Mouse (Mus musculus): Measurements from ENCODE around the gene Sfxn5. TPM values are rescaled to one million over a fixed set of nuclear protein-coding genes. Genes with fewer than 3 reads are reported as not detected.

The Sfxn5 gene
- polyA plus RNA-seq, 1 experiment from 2014 or later: 7.7 TPM

DNA sequence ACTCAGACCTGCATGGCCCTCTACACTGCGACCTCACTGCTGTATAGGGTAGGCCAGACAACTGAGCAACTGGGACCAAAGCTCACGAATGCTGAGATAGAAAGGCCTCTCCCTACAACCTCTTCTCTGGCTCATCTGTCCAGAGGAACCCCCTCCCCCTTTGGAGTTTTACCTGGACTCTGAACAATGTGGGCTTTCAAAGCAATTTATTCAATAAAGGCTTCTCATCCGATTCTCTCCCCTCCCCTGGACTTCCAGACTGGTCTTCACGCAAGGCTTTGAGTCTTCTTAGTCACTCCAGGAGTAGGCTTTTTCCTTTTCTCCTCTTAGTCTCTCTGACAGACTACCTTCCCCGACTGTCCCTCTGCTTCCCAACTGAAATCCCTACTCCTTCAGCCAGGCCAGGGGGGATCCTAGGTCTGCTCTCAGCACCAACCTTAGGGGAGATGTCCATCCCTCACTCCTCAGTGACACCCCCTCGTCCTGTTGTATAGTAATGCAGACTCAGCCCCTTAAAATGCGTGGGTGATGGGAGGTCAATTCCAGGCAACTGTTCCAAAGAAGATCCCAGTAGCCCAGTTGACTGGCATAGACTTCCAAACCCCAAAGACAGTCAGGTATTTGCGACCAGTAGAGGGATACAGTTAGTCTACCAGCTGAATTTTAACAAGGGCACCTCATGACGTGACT lies 141.3 kb downstream of the Sfxn5 start:
- 22% methylated on average over 9 of the region's 9 CpGs for WGBS
- ATAC-seq (ENCODE audit: borderline replicate concordance, extremely low read depth, low FRiP score, low TSS enrichment): no peak
- H3K27me3 ChIP-seq: peaks cover 93% of the 10 kb centered on the region
- H3K27ac ChIP-seq: no peak overlapping the region
- no peak overlapping the region for H3K9ac ChIP-seq
- H3K9me3 ChIP-seq: no peaks in the 10 kb centered on the region
- no peak overlapping the region for H3K4me3 ChIP-seq
- no peak overlapping the region for H3K4me2 ChIP-seq
- H3K36me3 ChIP-seq: no peaks in the 10 kb centered on the region
- H3K4me1 ChIP-seq: peaks cover 36% of the 10 kb centered on the region

DNA sequence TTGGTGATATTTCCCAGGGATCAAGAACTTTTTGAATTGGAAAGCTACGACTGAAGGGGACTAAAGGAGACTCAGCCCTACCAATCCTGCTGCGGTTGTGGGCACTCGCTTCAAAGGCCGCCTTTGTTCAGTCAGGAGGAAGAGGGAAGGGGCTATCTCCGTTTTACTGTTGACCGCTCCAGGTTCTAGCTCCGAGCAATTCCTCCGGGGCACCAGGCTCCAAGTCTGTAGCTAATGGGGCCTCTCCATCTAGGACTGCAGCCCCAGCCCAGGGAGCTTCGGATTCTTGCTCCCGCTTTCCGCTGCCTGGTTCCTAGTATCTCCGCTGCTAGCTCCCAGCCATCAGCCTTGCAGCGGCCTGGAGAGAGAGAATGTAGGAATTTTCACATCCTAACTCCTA lies 142.6 kb downstream of the Sfxn5 start:
- Histone ChIP-seq H3K9me3 (no peaks in the 10 kb centered on the region), H3K9ac (no peak overlapping the region), H3K4me2 (peak overlapping the region; percentile 69), H3K4me3 (peak overlapping the region; percentile 32), H3K27ac (no peak overlapping the region), H3K4me1 (peaks cover 43% of the 10 kb centered on the region), H3K27me3 (peaks cover 95% of the 10 kb centered on the region), H3K36me3 (no peaks in the 10 kb centered on the region)
- ATAC-seq (ENCODE audit: borderline replicate concordance, extremely low read depth, low FRiP score, low TSS enrichment): no peak
- WGBS: 3% methylated on average over 13 of the region's 13 CpGs

DNA sequence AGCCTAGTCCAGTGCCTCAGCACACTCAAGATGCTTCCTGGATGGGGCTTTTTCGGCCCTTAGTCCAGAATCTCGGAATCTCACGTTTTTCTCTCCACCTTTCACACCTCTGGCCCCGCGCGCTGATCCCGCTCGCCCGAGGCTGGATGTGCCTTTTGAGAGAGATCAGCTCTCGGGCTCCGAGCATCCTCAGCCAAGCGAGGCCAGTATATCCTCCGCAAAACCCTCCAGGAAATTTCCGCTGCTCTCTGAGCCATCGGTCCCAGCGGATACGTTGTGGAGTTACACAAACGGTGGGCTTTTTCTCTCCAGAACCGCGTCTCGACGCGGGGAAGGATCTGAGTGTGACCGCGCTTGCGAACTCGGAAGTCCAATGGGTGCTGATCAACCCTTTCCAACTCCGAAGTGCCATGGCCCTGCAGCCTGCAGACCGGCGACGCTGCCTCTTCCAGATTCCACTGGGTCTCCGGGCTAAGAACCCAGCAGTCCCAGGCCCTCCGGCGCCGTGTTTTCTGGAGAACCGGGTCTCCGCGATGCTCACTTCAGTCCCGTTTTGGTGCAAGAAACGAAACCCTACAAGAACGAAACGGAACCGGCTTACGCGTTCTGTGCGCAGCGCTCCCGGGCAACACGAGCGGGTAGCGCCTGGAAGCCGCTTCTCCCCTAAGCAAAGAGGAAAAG lies 143.2 kb downstream of the Sfxn5 start:
- Histone ChIP-seq H3K4me3 (peak overlapping the region; percentile 32), H3K9ac (no peak overlapping the region), H3K36me3 (no peaks in the 10 kb centered on the region), H3K4me1 (peaks cover 43% of the 10 kb centered on the region), H3K4me2 (peak overlapping the region; percentile 69), H3K27me3 (peaks cover 98% of the 10 kb centered on the region), H3K27ac (no peak overlapping the region), H3K9me3 (no peaks in the 10 kb centered on the region)
- ATAC-seq (ENCODE audit: borderline replicate concordance, extremely low read depth, low FRiP score, low TSS enrichment): no peak
- under 1% methylated on average over 52 of the region's 52 CpGs for WGBS

DNA sequence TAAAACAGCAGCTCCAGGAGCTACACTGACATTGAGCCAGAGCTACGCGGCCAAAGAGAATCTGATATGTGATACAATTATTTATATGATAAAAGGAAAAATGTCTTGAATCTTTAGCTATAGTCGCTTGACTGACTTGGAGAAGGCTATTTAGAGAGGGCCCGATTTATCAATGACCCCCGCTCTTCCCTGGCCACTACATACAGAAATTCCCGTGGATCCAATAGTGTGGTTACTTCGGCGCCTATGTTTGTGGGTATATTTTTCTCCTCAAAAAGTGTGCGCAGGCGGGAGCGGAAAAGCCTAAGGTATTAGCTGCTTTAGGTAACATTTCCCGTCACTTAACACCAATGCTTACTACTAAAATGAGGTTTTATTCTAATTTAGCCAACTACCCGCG lies 143.9 kb downstream of the Sfxn5 start:
- Histone ChIP-seq H3K4me2 (no peak overlapping the region), H3K4me3 (0 out of 2 replicates have a peak overlapping the region, but pooled peaks have one; percentile 32)
- ATAC-seq (ENCODE audit: borderline replicate concordance, extremely low read depth, low FRiP score, low TSS enrichment): no peak

DNA sequence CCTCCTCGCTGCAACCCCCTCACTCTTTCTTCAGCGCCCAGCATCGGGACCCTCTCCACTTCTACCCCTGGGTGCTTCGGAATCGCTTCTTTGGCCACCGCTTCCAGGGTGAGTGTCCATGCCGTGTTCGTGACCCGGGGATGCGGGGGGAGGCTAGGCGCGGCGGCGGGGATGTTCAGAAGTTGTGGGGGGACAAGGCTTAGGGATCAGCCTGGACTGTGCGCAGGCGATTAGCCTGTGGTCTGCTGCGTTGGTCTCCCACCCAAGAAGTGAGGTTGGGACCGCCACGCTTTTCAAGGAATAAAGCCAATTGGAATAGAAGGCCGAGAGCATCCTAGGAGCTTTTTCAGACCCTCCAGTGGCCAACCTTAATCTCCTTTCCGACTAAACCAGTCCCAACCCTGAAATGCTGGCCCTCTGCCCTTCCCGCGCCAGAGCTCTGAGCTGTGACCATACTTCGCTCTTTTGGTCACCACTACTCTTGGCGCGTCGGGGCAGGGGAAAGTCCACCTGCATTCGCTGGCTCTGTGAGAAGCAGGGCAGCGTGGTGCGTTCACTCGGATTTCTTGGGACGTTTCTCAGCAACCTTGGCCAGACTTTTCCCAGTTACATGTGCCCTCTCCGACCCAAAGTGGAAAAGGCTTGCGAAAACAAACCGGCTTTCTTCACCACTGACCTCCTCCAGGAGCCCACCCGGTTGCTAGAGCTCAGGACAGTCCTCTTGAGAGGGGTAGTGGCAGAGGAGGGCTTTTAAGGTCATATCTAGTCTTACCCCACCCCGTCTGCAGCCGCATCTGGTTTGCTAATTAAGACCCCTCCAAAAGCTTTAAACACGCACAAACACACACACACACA lies 144.7 kb downstream of the Sfxn5 start:
- no peak for ATAC-seq (ENCODE audit: borderline replicate concordance, extremely low read depth, low FRiP score, low TSS enrichment)
- peak overlapping the region; percentile 42 for H3K4me3 ChIP-seq
- no peak overlapping the region for H3K27ac ChIP-seq
- no peaks in the 10 kb centered on the region for H3K36me3 ChIP-seq
- no peaks in the 10 kb centered on the region for H3K9me3 ChIP-seq
- H3K4me2 ChIP-seq: peak overlapping the region; percentile 84
- no peak overlapping the region for H3K9ac ChIP-seq
- WGBS: 1% methylated on average over 39 of the region's 39 CpGs
- peaks cover 39% of the 10 kb centered on the region for H3K4me1 ChIP-seq
- H3K27me3 ChIP-seq: peaks cover 96% of the 10 kb centered on the region

More for the DNA sequence above, 143.9 kb downstream of the Sfxn5 start:
- Histone ChIP-seq H3K36me3 (no peaks in the 10 kb centered on the region), H3K9me3 (no peaks in the 10 kb centered on the region), H3K27ac (no peak overlapping the region), H3K4me1 (peaks cover 43% of the 10 kb centered on the region), H3K9ac (no peak overlapping the region), H3K27me3 (peaks cover 97% of the 10 kb centered on the region)
- WGBS: 8% methylated on average over 14 of the region's 14 CpGs

DNA sequence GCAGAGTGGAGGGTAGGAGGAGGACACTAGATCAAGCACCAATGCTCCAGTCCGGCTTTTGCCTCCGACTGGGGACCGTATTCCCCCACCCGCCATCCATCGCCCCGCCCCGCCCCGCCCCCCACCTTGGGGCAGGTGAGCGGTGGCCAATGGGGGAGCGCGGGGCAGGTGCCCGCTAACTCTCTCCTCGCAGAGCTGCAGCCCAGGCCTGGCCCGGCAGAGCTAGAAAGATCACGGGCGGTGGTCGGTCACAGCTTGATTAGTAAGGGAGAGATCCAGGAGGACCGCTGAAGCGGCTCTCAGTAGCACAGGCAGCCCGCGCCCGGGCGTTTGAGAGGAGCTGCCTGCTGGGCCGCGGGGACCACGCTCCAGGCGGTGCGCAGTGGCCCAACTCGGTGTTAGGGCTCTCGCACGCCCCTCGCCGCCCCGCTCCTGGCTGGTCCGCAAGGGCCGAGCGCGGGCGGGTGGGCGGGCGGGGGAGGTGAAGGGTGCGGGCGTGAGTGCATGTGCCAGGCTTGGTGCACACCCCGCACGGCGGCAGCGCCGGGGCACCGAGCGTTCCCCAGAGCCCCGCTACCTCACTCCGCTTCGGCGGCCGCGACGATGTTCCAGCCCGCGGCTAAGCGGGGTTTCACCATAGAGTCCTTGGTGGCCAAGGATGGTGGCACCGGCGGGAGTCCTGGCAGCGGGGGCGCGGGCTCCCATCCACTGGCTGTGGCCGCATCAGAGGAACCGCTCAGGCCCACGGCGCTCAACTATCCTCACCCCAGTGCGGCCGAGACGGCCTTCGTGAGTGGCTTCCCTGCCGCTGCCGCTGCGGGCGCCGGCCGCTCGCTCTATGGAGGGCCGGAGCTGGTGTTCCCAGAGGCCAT lies 145.6 kb downstream of the Sfxn5 start, which contains the start of gene Emx1:
Emx1 (plus strand) TSS at position 99 of the 872 bp plus-strand sequence.
- ATAC-seq (ENCODE audit: borderline replicate concordance, extremely low read depth, low FRiP score, low TSS enrichment): peak; percentile 51; the same call in 1 of the 2 replicates
- Histone ChIP-seq H3K9me3 (no peaks in the 10 kb centered on the region), H3K36me3 (no peaks in the 10 kb centered on the region), H3K4me1 (peaks cover 39% of the 10 kb centered on the region), H3K27me3 (peaks cover 87% of the 10 kb centered on the region), H3K4me3 (peak within 1 kb of the TSS; percentile 42), H3K4me2 (peak within 1 kb of the TSS; percentile 84), H3K9ac (0 out of 2 replicates have a peak within 1 kb of the TSS, but pooled peaks have one; percentile 22), H3K27ac (no peak within 1 kb of the TSS)
- WGBS: under 1% methylated on average over 68 of the region's 81 CpGs

DNA sequence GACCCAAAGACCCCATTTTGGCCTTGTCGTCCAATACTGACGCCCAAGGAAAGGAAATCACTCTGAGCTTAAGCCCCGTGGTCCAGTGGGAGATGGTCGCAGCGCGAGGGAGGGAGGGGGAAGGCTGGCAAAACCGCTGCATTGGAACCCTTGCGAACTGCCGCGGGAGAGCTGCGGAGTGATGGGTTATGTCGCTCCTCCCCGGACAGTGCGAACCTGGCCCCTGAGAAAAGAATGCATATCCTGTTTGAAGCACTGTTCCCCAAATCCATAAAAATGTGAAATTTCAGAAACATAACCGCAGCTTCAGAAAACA lies 146.5 kb downstream of the Sfxn5 start:
- Histone ChIP-seq H3K4me1 (peaks cover 39% of the 10 kb centered on the region), H3K27me3 (peaks cover 78% of the 10 kb centered on the region), H3K4me2 (peak overlapping the region; percentile 84), H3K9me3 (no peaks in the 10 kb centered on the region), H3K4me3 (no peak overlapping the region), H3K9ac (no peak overlapping the region), H3K36me3 (no peaks in the 10 kb centered on the region), H3K27ac (no peak overlapping the region)
- ATAC-seq (ENCODE audit: borderline replicate concordance, extremely low read depth, low FRiP score, low TSS enrichment): no peak
- WGBS: under 1% methylated on average over 15 of the region's 15 CpGs

DNA sequence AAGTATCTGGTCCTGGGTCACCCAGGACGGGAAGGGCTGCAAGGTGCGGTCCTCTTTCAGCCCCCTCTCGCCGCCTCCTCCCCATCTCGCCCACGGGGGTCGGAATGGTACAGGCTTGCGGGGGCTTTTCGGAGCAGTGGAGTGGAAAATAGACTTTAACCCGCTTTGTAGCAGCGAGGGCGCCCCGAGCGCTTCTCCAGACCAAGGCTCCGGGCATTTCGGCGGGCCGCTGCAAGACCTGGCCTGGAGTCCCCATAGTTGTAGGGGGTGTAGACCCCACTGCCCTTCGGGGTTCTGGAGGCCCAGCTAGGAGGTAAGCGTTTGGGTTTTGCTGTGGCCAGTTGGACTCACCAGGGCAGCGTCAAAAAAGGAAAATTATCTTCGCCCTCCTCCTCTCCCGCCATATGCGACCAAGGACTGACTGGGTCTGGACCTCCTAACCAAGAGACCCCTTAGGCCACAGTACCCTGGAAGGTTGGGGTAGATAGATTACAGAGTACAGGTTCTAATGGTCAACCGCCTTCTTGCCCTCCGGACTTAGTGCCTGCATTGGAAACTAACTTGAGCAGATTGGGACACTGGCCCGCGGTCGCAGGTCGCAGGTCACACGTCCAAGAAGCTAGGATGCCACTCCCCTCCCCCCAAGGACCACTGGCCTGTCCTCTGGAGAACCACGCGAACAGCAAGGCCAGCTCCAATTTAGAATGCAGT lies 147.0 kb downstream of the Sfxn5 start:
- WGBS: 3% methylated on average over 33 of the region's 33 CpGs
- H3K4me3 ChIP-seq: peak overlapping the region; percentile 25
- no peaks in the 10 kb centered on the region for H3K36me3 ChIP-seq
- no peaks in the 10 kb centered on the region for H3K9me3 ChIP-seq
- H3K4me1 ChIP-seq: peaks cover 39% of the 10 kb centered on the region
- peak overlapping the region; percentile 84 for H3K4me2 ChIP-seq
- H3K9ac ChIP-seq: no peak overlapping the region
- no peak overlapping the region for H3K27ac ChIP-seq
- H3K27me3 ChIP-seq: peaks cover 73% of the 10 kb centered on the region
- no peak for ATAC-seq (ENCODE audit: borderline replicate concordance, extremely low read depth, low FRiP score, low TSS enrichment)

DNA sequence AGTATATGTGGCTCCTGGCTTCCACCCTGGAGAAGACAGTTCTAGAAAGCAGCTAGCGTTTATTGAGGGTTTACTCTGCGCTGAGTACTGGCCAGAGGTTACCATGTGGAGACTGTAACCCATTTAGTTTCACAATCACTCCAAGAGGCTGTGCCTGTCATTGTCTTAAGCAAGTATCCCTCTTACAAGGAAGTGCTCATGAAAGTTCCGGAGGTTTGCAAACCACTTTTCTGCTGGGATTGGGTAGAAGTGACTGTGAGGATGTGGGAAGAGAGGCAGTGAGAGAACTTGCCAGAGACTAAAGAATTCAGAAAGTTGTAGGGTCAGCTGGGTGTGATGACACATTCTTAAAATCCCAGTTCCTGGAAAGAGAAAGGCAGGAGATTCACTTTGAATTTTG lies 149.3 kb downstream of the Sfxn5 start:
- peaks cover 25% of the 10 kb centered on the region for H3K4me1 ChIP-seq
- no peaks in the 10 kb centered on the region for H3K36me3 ChIP-seq
- no peak overlapping the region for H3K4me3 ChIP-seq
- no peaks in the 10 kb centered on the region for H3K9me3 ChIP-seq
- no peak overlapping the region for H3K9ac ChIP-seq
- no peak overlapping the region for H3K4me2 ChIP-seq
- no peak for ATAC-seq (ENCODE audit: borderline replicate concordance, extremely low read depth, low FRiP score, low TSS enrichment)
- H3K27ac ChIP-seq: no peak overlapping the region
- H3K27me3 ChIP-seq: peaks cover 51% of the 10 kb centered on the region
- 44% methylated on average over 3 of the region's 3 CpGs for WGBS

DNA sequence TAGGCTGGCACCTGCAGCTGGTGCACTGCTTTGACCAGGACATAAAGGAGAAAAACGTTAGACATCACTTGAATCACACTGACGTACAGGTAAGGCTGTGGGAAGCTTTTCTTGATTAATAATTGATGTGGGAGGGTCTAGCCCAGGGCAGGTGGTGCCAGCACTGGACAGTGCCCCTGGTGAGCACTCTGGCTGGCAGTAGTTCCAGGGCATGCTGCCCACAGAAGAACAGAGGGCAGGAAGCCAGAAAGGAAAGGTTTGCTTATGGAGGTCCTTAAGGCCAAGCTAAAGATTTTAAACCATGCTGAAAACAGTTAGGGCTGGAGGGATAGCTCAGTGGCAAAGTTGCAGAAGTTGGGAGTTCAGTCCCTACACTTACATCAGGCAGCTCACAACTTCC lies 153.2 kb downstream of the Sfxn5 start:
- Histone ChIP-seq H3K27me3 (peaks cover 13% of the 10 kb centered on the region), H3K4me3 (no peak overlapping the region), H3K27ac (no peak overlapping the region), H3K4me1 (no peaks in the 10 kb centered on the region), H3K36me3 (no peaks in the 10 kb centered on the region), H3K9me3 (no peaks in the 10 kb centered on the region), H3K4me2 (no peak overlapping the region), H3K9ac (no peak overlapping the region)
- WGBS: 45% methylated on average over 2 of the region's 2 CpGs
- ATAC-seq (ENCODE audit: borderline replicate concordance, extremely low read depth, low FRiP score, low TSS enrichment): no peak

DNA sequence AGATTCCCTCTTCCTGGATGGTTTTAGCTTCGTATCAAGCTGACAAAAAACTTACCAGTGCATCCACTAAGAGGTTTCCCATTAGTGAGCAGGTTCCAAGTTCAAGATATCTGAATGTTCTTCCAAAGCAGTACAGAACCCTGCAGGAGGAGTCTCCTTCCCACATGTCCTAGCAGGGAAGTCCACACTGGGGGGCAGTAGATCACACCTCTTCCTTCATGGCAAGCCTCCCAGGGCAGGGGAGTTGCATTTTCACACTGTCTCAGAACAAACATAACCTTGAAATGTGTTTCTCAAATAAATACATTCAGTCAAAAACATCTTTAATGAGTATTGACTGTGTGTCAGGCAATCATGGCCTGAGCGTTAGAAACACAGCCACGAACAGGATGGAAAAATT lies 153.7 kb downstream of the Sfxn5 start:
- Histone ChIP-seq H3K27ac (no peak overlapping the region), H3K4me1 (no peaks in the 10 kb centered on the region), H3K9ac (no peak overlapping the region), H3K4me2 (no peak overlapping the region), H3K9me3 (no peaks in the 10 kb centered on the region), H3K27me3 (peaks cover 13% of the 10 kb centered on the region), H3K36me3 (no peaks in the 10 kb centered on the region), H3K4me3 (no peak overlapping the region)
- no peak for ATAC-seq (ENCODE audit: borderline replicate concordance, extremely low read depth, low FRiP score, low TSS enrichment)
- WGBS: 70% methylated on average over 3 of the region's 3 CpGs

Measured in lung, embryonic 15.5 days (tissue).